Mouse (Mus musculus) embryonic facial prominence, embryonic 12.5 days (tissue): ENCODE results near the gene Ankrd13a. TPM values are rescaled to one million over a fixed set of nuclear protein-coding genes. Genes with fewer than 3 reads are reported as not detected.

Experiments
- ATAC-seq: fragments of 200-750 bp; cut with Nextera tagmentation; 2 replicates; pipeline ENCODE4 v1.8.0; 2017; ENCODE audit not compliant: insufficient number of reproducible peaks, insufficient read depth, low FRiP score, low TSS enrichment
- H3K27ac ChIP-seq: fragments of 300-500 bp; sonication (generic); 2 replicates; pipeline ENCODE4 v1.5.1; 2016; ENCODE audit warnings: mild to moderate bottlenecking
- H3K27me3 ChIP-seq: fragments of 300-500 bp; sonication (generic); 2 replicates; pipeline ENCODE4 v1.6.1; 2016; ENCODE audit warnings: mild to moderate bottlenecking, moderate library complexity
- H3K36me3 ChIP-seq: fragments of 300-500 bp; sonication (generic); 2 replicates; pipeline ENCODE4 v1.6.1; 2016; ENCODE audit warnings: mild to moderate bottlenecking
- H3K4me1 ChIP-seq: fragments of 300-500 bp; sonication (generic); 2 replicates; pipeline ENCODE4 v1.6.1; 2016
- H3K4me2 ChIP-seq: fragments of 300-500 bp; sonication (generic); replicated peaks from 2 replicates; pipeline ENCODE4 v1.6.1; 2016; ENCODE audit warnings: mild to moderate bottlenecking, moderate library complexity
- H3K4me3 ChIP-seq: fragments of 300-500 bp; sonication (generic); 2 replicates; pipeline ENCODE4 v1.5.1; 2016; ENCODE audit warnings: mild to moderate bottlenecking
- H3K9ac ChIP-seq: fragments of 300-500 bp; sonication (generic); 2 replicates; pipeline ENCODE4 v1.6.1; 2016; ENCODE audit warnings: mild to moderate bottlenecking, moderate library complexity
- H3K9me3 ChIP-seq: fragments of 300-500 bp; sonication (generic); 2 replicates; pipeline ENCODE4 v1.6.1; 2016; ENCODE audit warnings: mild to moderate bottlenecking, moderate library complexity
- WGBS: fragments of 180-500 bp; shearing (Covaris S2); methylation state at CpG from one replicate; pipeline ENCODE4 v1.1.7; 2016; 5-methylcytosine and 5-hydroxymethylcytosine counted together
- polyA plus RNA-seq: library from polyadenylated mRNA; unstranded; fragments of >200 nt; fragmentation: Nextera tagmentation; extraction: Ambion mirVana; gene quantifications from 2 replicates; pipeline ENCODE4 v1.2.1, GENCODE M21; 2016

The Ankrd13a gene
- polyA plus RNA-seq, 1 experiment from 2014 or later = 63.9 TPM

DNA sequence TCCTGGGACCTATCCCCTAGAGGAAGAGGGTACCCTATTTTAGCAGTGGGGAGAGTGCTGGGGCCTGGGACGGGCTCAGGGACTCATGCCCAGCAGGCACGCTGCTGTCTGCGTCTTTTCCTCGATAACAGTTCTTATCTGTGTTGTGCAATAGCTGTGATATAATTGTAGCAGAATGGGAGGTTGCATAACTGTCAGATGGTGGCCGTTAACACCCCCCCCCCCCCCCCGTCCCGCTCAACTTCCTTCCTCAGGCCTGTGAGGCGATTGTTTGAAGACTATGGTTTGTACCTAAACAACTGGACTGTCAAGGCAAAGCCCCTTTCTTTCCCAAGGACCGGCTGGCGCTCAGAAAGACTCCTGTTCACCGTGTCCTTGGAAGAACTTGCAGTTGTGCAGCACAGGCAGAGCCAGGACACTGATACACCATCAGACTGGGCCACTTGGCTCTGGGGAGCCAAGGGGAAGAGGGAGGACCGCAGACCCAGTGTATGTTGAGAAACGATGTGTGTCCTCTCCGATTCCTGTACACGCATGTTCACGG is 10.2 kb downstream of the Ankrd13a start:
- no peaks in the 10 kb centered on the region for H3K4me1 ChIP-seq
- ATAC-seq = no peak
- H3K27ac ChIP-seq = 0 out of 2 replicates have a peak overlapping the region, but pooled peaks have one; percentile 50
- no peak overlapping the region for H3K9ac ChIP-seq
- no peak overlapping the region for H3K4me3 ChIP-seq
- H3K36me3 ChIP-seq = peaks cover 30% of the 10 kb centered on the region
- no peaks in the 10 kb centered on the region for H3K27me3 ChIP-seq
- H3K9me3 ChIP-seq = no peaks in the 10 kb centered on the region
- no peak overlapping the region for H3K4me2 ChIP-seq
- WGBS = 81% methylated on average over 16 of the region's 16 CpGs

DNA sequence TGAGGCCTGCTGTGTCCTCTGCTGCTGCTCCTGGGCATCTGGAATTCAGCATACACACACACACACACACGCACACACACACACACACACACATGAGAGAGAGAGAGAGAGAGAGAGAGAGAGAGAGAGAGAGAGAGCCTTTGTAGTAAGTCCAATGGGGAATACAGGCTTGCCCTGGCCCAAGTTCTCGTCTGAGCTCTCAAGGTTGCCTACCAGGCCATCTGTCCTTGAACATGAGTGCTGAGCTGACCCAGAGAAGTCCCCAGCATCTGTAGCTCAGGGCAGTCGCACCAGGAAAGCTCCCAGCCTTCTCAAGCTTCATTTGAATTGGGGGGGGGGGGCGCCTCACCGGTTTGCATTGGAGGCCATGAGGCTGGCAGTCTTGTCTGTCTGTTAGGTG is 10.7 kb downstream of the Ankrd13a start:
- peaks cover 30% of the 10 kb centered on the region for H3K36me3 ChIP-seq
- H3K4me1 ChIP-seq = no peaks in the 10 kb centered on the region
- no peaks in the 10 kb centered on the region for H3K9me3 ChIP-seq
- H3K4me3 ChIP-seq = no peak overlapping the region
- H3K27ac ChIP-seq = 0 out of 2 replicates have a peak overlapping the region, but pooled peaks have one; percentile 50
- H3K27me3 ChIP-seq = no peaks in the 10 kb centered on the region
- no peak for ATAC-seq
- WGBS = 78% methylated on average over 4 of the region's 5 CpGs
- H3K9ac ChIP-seq = no peak overlapping the region
- no peak overlapping the region for H3K4me2 ChIP-seq

DNA sequence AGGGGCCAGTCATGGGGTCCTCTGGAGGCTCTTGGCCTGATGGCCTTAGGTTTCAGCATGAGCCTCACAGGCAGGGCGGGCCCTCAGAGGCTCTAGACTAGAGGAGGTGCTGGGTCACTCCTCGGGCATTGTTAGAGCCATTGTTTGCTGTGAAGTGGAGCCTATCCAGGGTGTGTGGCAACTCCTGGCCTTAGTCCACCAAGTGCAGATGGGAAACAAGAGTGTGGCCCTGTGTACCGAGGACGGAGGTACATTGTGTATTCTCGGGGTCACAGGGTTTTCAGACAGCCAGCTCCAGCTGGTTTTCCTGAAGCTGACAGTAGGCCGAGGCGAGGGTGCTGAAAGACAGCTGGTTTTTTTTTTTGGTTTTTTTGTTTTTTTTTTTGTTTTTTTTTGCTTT is 18.8 kb downstream of the Ankrd13a start:
- no peak overlapping the region for H3K27ac ChIP-seq
- no peak overlapping the region for H3K9ac ChIP-seq
- H3K9me3 ChIP-seq = no peaks in the 10 kb centered on the region
- WGBS = 83% methylated on average over 7 of the region's 7 CpGs
- no peak for ATAC-seq
- 0 out of 2 replicates have a peak, but pooled peaks cover 4% of the 10 kb centered on the region for H3K27me3 ChIP-seq
- H3K4me2 ChIP-seq = no peak overlapping the region
- H3K4me3 ChIP-seq = no peak overlapping the region
- peaks cover 17% of the 10 kb centered on the region for H3K4me1 ChIP-seq
- H3K36me3 ChIP-seq = peaks cover 39% of the 10 kb centered on the region

- Histone ChIP-seq H3K9me3 (no peaks in the 10 kb centered on the region), H3K27me3 (0 out of 2 replicates have a peak, but pooled peaks cover 4% of the 10 kb centered on the region), H3K27ac (no peak overlapping the region), H3K9ac (no peak overlapping the region), H3K36me3 (peaks cover 37% of the 10 kb centered on the region), H3K4me2 (no peak overlapping the region), H3K4me1 (peaks cover 17% of the 10 kb centered on the region), H3K4me3 (no peak overlapping the region)
- ATAC-seq = no peak
- WGBS = 78% methylated on average over 4 of the region's 4 CpGs
These were observed 20.1 kb downstream of the Ankrd13a start for GRCm38 (mm10) chr5:114794609-114795008.

DNA sequence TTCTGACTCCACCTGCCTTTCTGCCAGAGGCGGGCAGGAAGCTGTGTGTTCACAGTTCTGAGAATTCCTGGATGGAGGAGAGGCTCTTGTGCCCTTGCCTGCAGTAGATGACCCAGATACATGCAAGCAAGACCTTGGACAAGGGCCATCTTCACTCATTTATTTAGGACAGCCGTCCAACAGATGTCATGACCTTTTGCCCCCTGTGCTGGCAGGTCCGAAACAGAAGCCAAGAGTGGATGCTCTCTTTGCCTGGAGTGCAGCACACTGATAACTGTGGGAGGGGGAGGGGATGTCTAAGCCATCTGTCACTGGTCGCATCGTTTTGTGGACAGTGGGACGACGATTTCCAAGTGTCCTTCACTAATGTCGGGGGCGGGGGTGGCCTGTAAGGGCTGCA is 20.8 kb downstream of the Ankrd13a start:
- Histone ChIP-seq H3K9ac (no peak overlapping the region), H3K27ac (no peak overlapping the region), H3K36me3 (peaks cover 36% of the 10 kb centered on the region), H3K9me3 (no peaks in the 10 kb centered on the region), H3K4me1 (peaks cover 17% of the 10 kb centered on the region), H3K27me3 (0 out of 2 replicates have a peak, but pooled peaks cover 4% of the 10 kb centered on the region), H3K4me3 (no peak overlapping the region), H3K4me2 (no peak overlapping the region)
- no peak for ATAC-seq
- 46% methylated on average over 9 of the region's 9 CpGs for WGBS

GRCm38 (mm10) chr5:114795653-114796052 is 21.2 kb downstream of the Ankrd13a start:
- no peak for ATAC-seq
- Histone ChIP-seq H3K4me3 (no peak overlapping the region), H3K27me3 (0 out of 2 replicates have a peak, but pooled peaks cover 4% of the 10 kb centered on the region), H3K9me3 (no peaks in the 10 kb centered on the region), H3K9ac (no peak overlapping the region), H3K4me1 (peaks cover 17% of the 10 kb centered on the region), H3K4me2 (no peak overlapping the region), H3K36me3 (peaks cover 33% of the 10 kb centered on the region), H3K27ac (no peak overlapping the region)
- 61% methylated on average over 9 of the region's 9 CpGs for WGBS

GRCm38 (mm10) chr5:114796299-114797012 is 22.0 kb downstream of the Ankrd13a start:
- ATAC-seq = peak; percentile 70
- Histone ChIP-seq H3K9me3 (no peaks in the 10 kb centered on the region), H3K4me2 (peak overlapping the region; percentile 72), H3K9ac (peak overlapping the region; percentile 39; the same call in 1 of the 2 replicates), H3K27me3 (0 out of 2 replicates have a peak, but pooled peaks cover 4% of the 10 kb centered on the region), H3K4me1 (peaks cover 17% of the 10 kb centered on the region), H3K27ac (peak overlapping the region; percentile 69; the same call in 1 of the 2 replicates), H3K36me3 (peaks cover 25% of the 10 kb centered on the region), H3K4me3 (peak overlapping the region; percentile 37)
- WGBS = 5% methylated on average over 40 of the region's 40 CpGs

- Histone ChIP-seq H3K9me3 (no peaks in the 10 kb centered on the region), H3K36me3 (peaks cover 24% of the 10 kb centered on the region), H3K4me1 (peaks cover 17% of the 10 kb centered on the region), H3K9ac (no peak overlapping the region), H3K27ac (no peak overlapping the region), H3K27me3 (0 out of 2 replicates have a peak, but pooled peaks cover 4% of the 10 kb centered on the region), H3K4me2 (no peak overlapping the region), H3K4me3 (no peak overlapping the region)
- 93% methylated on average over 8 of the region's 8 CpGs for WGBS
- no peak for ATAC-seq
These were observed 22.8 kb downstream of the Ankrd13a start for GRCm38 (mm10) chr5:114797253-114797652.

DNA sequence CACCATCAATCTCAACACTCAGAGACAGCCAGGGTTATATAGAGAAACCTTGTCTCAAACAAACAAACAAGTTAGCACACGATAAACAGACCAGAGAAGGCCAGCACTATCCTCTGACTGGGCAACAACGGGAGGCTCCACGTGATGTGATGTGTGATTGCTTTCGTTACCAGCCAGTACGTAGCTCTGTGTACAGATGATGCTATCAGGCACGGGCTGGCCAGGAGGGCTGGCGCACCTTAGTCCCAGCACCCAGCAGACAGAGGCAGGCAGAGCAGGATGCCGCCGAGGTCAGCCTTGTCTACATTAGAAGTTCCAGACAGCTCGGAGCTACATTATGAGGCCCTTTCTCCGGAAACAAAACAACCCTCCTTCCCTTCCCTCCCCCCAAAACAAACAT is 25.4 kb downstream of the Ankrd13a start:
- Histone ChIP-seq H3K27me3 (0 out of 2 replicates have a peak, but pooled peaks cover 4% of the 10 kb centered on the region), H3K4me3 (no peak overlapping the region), H3K27ac (no peak overlapping the region), H3K9me3 (no peaks in the 10 kb centered on the region), H3K4me2 (no peak overlapping the region), H3K4me1 (peaks cover 17% of the 10 kb centered on the region), H3K36me3 (peaks cover 42% of the 10 kb centered on the region), H3K9ac (no peak overlapping the region)
- 83% methylated on average over 11 of the region's 11 CpGs for WGBS
- ATAC-seq = no peak

DNA sequence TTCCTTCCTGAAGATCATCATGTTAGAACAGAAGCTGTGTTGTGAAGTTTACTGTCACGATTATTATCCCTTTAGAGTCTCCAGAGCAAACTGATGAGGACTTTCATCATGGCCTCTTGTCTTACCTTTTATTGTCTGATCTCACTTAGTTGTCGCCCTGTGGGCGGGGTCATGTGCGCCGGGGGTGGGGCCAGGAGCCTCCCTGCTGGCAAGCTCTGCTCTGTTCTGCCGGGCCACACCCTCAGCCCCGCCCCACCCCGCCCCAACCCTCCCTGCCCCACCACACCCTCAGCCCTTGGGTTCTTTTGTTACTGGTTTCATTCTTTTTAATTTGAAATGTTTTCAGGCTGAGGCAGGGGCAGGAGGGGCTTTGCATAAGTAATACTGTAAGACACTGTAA is 26.6 kb downstream of the Ankrd13a start:
- no peaks in the 10 kb centered on the region for H3K9me3 ChIP-seq
- H3K4me1 ChIP-seq = peaks cover 10% of the 10 kb centered on the region
- no peak overlapping the region for H3K4me3 ChIP-seq
- H3K9ac ChIP-seq = no peak overlapping the region
- H3K4me2 ChIP-seq = no peak overlapping the region
- H3K36me3 ChIP-seq = peaks cover 45% of the 10 kb centered on the region
- no peaks in the 10 kb centered on the region for H3K27me3 ChIP-seq
- no peak for ATAC-seq
- 22% methylated on average over 8 of the region's 8 CpGs for WGBS
- H3K27ac ChIP-seq = no peak overlapping the region

DNA sequence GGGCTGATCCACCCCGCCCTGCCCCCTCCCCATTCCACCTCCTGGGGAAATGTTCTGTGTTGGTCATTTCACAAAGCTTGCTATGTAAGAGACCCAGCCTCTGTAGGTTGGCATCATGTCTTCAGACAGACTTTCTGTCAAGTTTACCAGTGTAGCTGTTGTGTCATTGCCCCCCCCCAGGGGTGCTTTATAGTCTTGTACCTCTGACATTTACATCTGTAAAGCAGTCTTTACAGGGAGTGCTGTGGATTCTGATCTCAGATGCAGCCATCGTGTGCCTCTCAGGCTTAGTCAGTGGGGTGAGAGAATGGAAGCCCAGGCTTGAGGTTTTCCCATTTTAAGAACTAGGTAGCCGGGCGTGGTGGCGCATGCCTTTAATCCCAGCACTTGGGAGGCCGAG is 27.4 kb downstream of the Ankrd13a start:
- no peaks in the 10 kb centered on the region for H3K9me3 ChIP-seq
- H3K4me3 ChIP-seq = no peak overlapping the region
- no peak for ATAC-seq
- H3K27me3 ChIP-seq = no peaks in the 10 kb centered on the region
- 0 out of 2 replicates have a peak, but pooled peaks cover 2% of the 10 kb centered on the region for H3K4me1 ChIP-seq
- WGBS = 89% methylated on average over 6 of the region's 6 CpGs
- H3K9ac ChIP-seq = no peak overlapping the region
- H3K4me2 ChIP-seq = no peak overlapping the region
- no peak overlapping the region for H3K27ac ChIP-seq
- peaks cover 51% of the 10 kb centered on the region for H3K36me3 ChIP-seq

DNA sequence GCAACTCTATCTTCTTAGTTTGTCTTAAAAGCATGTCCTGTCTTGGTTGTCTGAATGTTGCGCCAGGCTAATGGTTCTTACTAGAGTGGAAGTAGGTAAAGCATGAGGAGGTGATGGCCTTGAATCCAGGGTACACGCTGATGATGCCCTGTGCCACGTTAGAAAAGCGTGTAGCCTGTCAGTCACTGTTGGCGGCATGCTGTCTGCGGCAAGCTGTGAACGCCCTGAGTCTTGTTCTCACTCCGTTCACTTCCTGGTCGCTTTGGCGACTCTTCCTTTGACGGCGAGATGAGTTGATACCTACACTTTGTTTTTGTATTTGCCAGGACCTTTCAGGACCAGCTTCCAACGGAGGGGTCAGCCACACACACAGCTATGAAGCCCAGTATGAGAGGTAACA is 28.8 kb downstream of the Ankrd13a start:
- Histone ChIP-seq H3K27ac (no peak overlapping the region), H3K36me3 (peaks cover 57% of the 10 kb centered on the region), H3K27me3 (no peaks in the 10 kb centered on the region), H3K4me1 (peaks cover 6% of the 10 kb centered on the region; the same call in 1 of the 2 replicates), H3K4me2 (no peak overlapping the region), H3K9ac (no peak overlapping the region), H3K4me3 (no peak overlapping the region), H3K9me3 (no peaks in the 10 kb centered on the region)
- WGBS = 92% methylated on average over 13 of the region's 13 CpGs
- ATAC-seq = no peak
